Mouse (Mus musculus): ENCODE results near the gene Gm29427.

DNA sequence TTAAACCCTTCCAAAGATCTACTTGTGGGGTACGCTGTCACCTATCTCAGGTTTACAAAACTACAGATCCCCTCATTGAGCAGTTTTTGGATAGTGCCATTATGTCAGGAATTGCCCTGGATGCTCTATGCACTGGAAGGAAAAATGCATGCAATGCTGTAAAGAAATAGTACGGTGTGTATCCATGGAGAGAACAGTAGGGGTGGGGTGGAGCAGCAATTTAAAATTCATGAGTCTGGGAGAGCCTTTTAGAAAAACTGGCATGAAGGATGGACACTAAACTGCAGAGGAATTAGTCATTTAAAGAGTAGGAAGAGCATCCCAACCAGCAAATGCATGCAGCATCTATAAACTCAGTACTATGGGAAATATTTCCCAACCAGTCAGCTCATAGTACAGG, 10.8 kb upstream of the Gm29427 start:
- TF ChIP-seq CTCF (IDR thresholded peaks at IDR 0.05; ENCODE audit: low read depth, low read length) (no peak), EP300 (IDR thresholded peaks at IDR 0.05; ENCODE audit: insufficient read depth, low read depth, low read length) (no peak)
